9 mouse cellular contexts compared by ENCODE assay signal in genomic region chr7:98308607-98309218, GRCm38 (mm10). TPM values are rescaled to one million over a fixed set of nuclear protein-coding genes. Genes with fewer than 3 reads are reported as not detected.
DNase-seq lines count a peak whose midpoint lies in the region; ATAC-seq and TF ChIP-seq lines count a peak whose summit lies in the region.
"Had no signal": no experiment of that assay in that cellular context is flagged by ENCODE, and none has a peak within 500 bp of the region (broad histone marks: within the 10 kb centered on the region; RNA-seq: fewer than 3 reads in every experiment).

No protein-coding gene starts in this region.

- no peaks in the 10 kb centered on the region for H3K36me3 ChIP-seq in kidney, embryonic 16.5 days (ENCODE audit: insufficient read depth, low read length)
- H3K36me3 ChIP-seq in forebrain, embryonic 15.5 days: no peaks in the 10 kb centered on the region
- H3K36me3 ChIP-seq in small intestine, adult 2 months (ENCODE audit: control insufficient read depth, insufficient read depth, low read length): no peaks in the 10 kb centered on the region

- peaks cover 8% of the 10 kb centered on the region for H3K4me1 ChIP-seq in kidney, embryonic 16.5 days (ENCODE audit: insufficient read depth, low read length)
- H3K4me1 ChIP-seq in forebrain, embryonic 15.5 days: peaks cover 17% of the 10 kb centered on the region
- no peaks in the 10 kb centered on the region for H3K4me1 ChIP-seq in small intestine, adult 2 months (ENCODE audit: control insufficient read depth, insufficient read depth, insufficient read length, low read length)

- ATAC-seq in kidney, embryonic 16.5 days (ENCODE audit: low FRiP score, low TSS enrichment): peak; percentile 67
- peak; percentile 47 for ATAC-seq in Patski
- peak; percentile 67 for ATAC-seq in forebrain, embryonic 15.5 days (replicated peaks)

- POLR2A ChIA-PET in Patski (lab: Charles Lee): interaction anchor here (0.5 to 1.0 kb wide), 2 partner anchors 16 to 22 kb away, joined by 4 to 5 read pairs; no protein-coding TSS in a partner anchor

- H3K9me3 ChIP-seq in kidney, embryonic 16.5 days (ENCODE audit: low read length): no peaks in the 10 kb centered on the region
- H3K9me3 ChIP-seq in forebrain, embryonic 15.5 days: no peaks in the 10 kb centered on the region

- no peaks in the 10 kb centered on the region for H3K27me3 ChIP-seq in kidney, embryonic 16.5 days (ENCODE audit: insufficient read depth, low read length)
- H3K27me3 ChIP-seq in Patski: no peaks in the 10 kb centered on the region
- H3K27me3 ChIP-seq in forebrain, embryonic 15.5 days: no peaks in the 10 kb centered on the region
- no peaks in the 10 kb centered on the region for H3K27me3 ChIP-seq in small intestine, adult 2 months (ENCODE audit: control insufficient read depth, insufficient read depth, low read length)

- under 1% methylated on average over 30 of the region's 33 CpGs for WGBS in kidney, embryonic 16.5 days
- WGBS in forebrain, embryonic 15.5 days: under 1% methylated on average over 33 of the region's 33 CpGs
- WGBS in small intestine, adult 2 months: 2% methylated on average over 33 of the region's 33 CpGs

- H3K4me3 ChIP-seq in kidney, embryonic 16.5 days (ENCODE audit: low read length): peak overlapping the region; percentile 66
- peak overlapping the region; percentile 70 for H3K4me3 ChIP-seq in forebrain, embryonic 15.5 days
- peak overlapping the region; percentile 91 for H3K4me3 ChIP-seq in small intestine, adult 2 months (ENCODE audit: low read depth, low read length)

- CTCF ChIA-PET in Patski (lab: Charles Lee): interaction anchor here (1.0 to 1.5 kb wide), 4 partner anchors 19 to 39 kb away, joined by 3 to 5 read pairs (median 4); no protein-coding TSS in a partner anchor

- DNase-seq in kidney, postnatal 25 days: no peak
- DNase-seq in Patski (ENCODE audit: low read depth, low spot score): no peak
- peak; percentile 60 for DNase-seq in liver
- no peak for DNase-seq in gastrocnemius, adult 8-10 months (ENCODE audit: low spot score in 2 of 2)
- no peak for DNase-seq in cerebellum, postnatal 36 days

- in situ Hi-C loops in Patski (cut with MboI; ENCODE audit: low pct_unique_long_range_greater_than_20kb): no loop called here

- 0 out of 2 replicates have a peak overlapping the region, but pooled peaks have one; percentile 55 for H3K27ac ChIP-seq in kidney, embryonic 16.5 days (ENCODE audit: low read length)
- peak overlapping the region; percentile 31; the same call in 1 of the 2 replicates for H3K27ac ChIP-seq in forebrain, embryonic 15.5 days (replicated peaks)
- H3K27ac ChIP-seq in small intestine, adult 2 months (ENCODE audit: insufficient read depth, low read depth, low read length): no peak overlapping the region; the same call in 1 of the 2 replicates

- no peak for TF ChIP-seq POLR2A in small intestine, adult 2 months (IDR thresholded peaks at IDR 0.05; ENCODE audit: low read depth, low read length)

- TF ChIP-seq CTCF in Patski (IDR thresholded peaks at IDR 0.05): no peak
- TF ChIP-seq CTCF in small intestine, adult 2 months (IDR thresholded peaks at IDR 0.05; ENCODE audit: extremely low read depth, insufficient read length, insufficient replicate concordance, low read depth, low read length): no peak

- H3K9ac ChIP-seq in kidney, embryonic 16.5 days (replicated peaks; ENCODE audit: low read length): peak overlapping the region; percentile 72
- peak overlapping the region; percentile 69 for H3K9ac ChIP-seq in forebrain, embryonic 15.5 days (replicated peaks)

- peak overlapping the region; percentile 85 for H3K4me2 ChIP-seq in kidney, embryonic 16.5 days (replicated peaks; ENCODE audit: low read depth, low read length)
- peak overlapping the region; percentile 93 for H3K4me2 ChIP-seq in forebrain, embryonic 15.5 days (replicated peaks)

RNA-seq across cellular contexts. Expression of gene Acer3, which starts 12.3 kb away (rescaled TPM):
- polyA plus RNA-seq in kidney, embryonic 16.5 days (2015; fragmentation: Nextera tagmentation; extraction: Ambion mirVana): 27.4 and 32.3 TPM in 2 replicates
- 67.8 TPM for polyA plus RNA-seq in Patski (2021)
- 9.1 and 10.8 TPM in 2 replicates for polyA plus RNA-seq in forebrain, embryonic 15.5 days (2015; fragmentation: Nextera tagmentation; extraction: Ambion mirVana)
- 1.4 and 4.2 TPM in 2 replicates for polyA plus RNA-seq in small intestine, adult 2 months (2012; rRNA removed)
- total RNA-seq in gastrocnemius, adult 8-10 months (2022): 1 to 10 TPM; 1.8 to 4.5 (median 2.9) TPM

RNA-seq across cellular contexts. Expression of gene Tsku, which starts 52.4 kb away (rescaled TPM):
- polyA plus RNA-seq in kidney, embryonic 16.5 days (2015; fragmentation: Nextera tagmentation; extraction: Ambion mirVana): 7.3 and 9.9 TPM in 2 replicates
- 22.5 TPM for polyA plus RNA-seq in Patski (2021)
- 7.9 and 8.6 TPM in 2 replicates for polyA plus RNA-seq in forebrain, embryonic 15.5 days (2015; fragmentation: Nextera tagmentation; extraction: Ambion mirVana)
- polyA plus RNA-seq in small intestine, adult 2 months (2012; rRNA removed): 34.0 and 55.0 TPM in 2 replicates
- total RNA-seq in gastrocnemius, adult 8-10 months (2022): 1 to 10 TPM in 2 of 4 experiments, under 1 TPM in 2; 0.73 to 1.9 (median 1.1) TPM
- total RNA-seq: common myeloid progenitor, adult 5-6 weeks had no signal
